Mouse (Mus musculus) urinary bladder, adult 2 months (tissue): Measurements from ENCODE around the gene Tenm3. TPM values are rescaled to one million over a fixed set of nuclear protein-coding genes. Genes with fewer than 3 reads are reported as not detected.

Experiments used
- DNase-seq: peaks from one replicate; pipeline ENCODE4 v3.0.0; 2022; ENCODE audit warnings: low spot score
- polyA plus RNA-seq: library from polyadenylated mRNA; depleted of rRNA; stranded (reverse); fragments of >200 nt; gene quantifications from 2 replicates; pipeline ENCODE4 v1.2.3, GENCODE M21; 2012

Gene Tenm3
- polyA plus RNA-seq, 1 experiment: 7.7 TPM

- DNase-seq: no peak
These were observed 568.7 kb downstream of the Tenm3 start for GRCm38 (mm10) chr8:48275066-48275465.

GRCm38 (mm10) chr8:48274566-48274965 is 569.2 kb downstream of the Tenm3 start:
- no peak for DNase-seq

- DNase-seq: no peak
These were observed 575.1 kb downstream of the Tenm3 start for GRCm38 (mm10) chr8:48268638-48269037.

GRCm38 (mm10) chr8:48260265-48260664 is 583.5 kb downstream of the Tenm3 start:
- DNase-seq: no peak

- DNase-seq: no peak
These were observed 583.9 kb downstream of the Tenm3 start for GRCm38 (mm10) chr8:48259832-48260231.

GRCm38 (mm10) chr8:48243876-48244275 is 599.9 kb downstream of the Tenm3 start:
- DNase-seq: no peak

- no peak for DNase-seq
These were observed 602.7 kb downstream of the Tenm3 start for GRCm38 (mm10) chr8:48240917-48241531.

GRCm38 (mm10) chr8:48236968-48237367 is 606.8 kb downstream of the Tenm3 start:
- DNase-seq: no peak

GRCm38 (mm10) chr8:48232927-48233326 is 610.8 kb downstream of the Tenm3 start:
- DNase-seq: no peak

- no peak for DNase-seq
These were observed 611.9 kb downstream of the Tenm3 start for GRCm38 (mm10) chr8:48231882-48232281.

- no peak for DNase-seq
These were observed 612.4 kb downstream of the Tenm3 start for GRCm38 (mm10) chr8:48231389-48231788.

- no peak for DNase-seq
These were observed 615.1 kb downstream of the Tenm3 start for GRCm38 (mm10) chr8:48228676-48229075.

GRCm38 (mm10) chr8:48224753-48225152 is 619.0 kb downstream of the Tenm3 start:
- DNase-seq: no peak

- peak; percentile 80 for DNase-seq
These were observed 621.4 kb downstream of the Tenm3 start for GRCm38 (mm10) chr8:48222429-48222769.

GRCm38 (mm10) chr8:48221724-48222428 is 621.9 kb downstream of the Tenm3 start:
- DNase-seq: no peak

GRCm38 (mm10) chr8:48221304-48221703 is 622.4 kb downstream of the Tenm3 start:
- no peak for DNase-seq

- DNase-seq: no peak
These were observed 623.1 kb downstream of the Tenm3 start for GRCm38 (mm10) chr8:48220529-48221181.

- DNase-seq: no peak
These were observed 628.7 kb downstream of the Tenm3 start for GRCm38 (mm10) chr8:48215071-48215501.

GRCm38 (mm10) chr8:48214386-48214785 is 629.4 kb downstream of the Tenm3 start:
- no peak for DNase-seq

- no peak for DNase-seq
These were observed 631.8 kb downstream of the Tenm3 start for GRCm38 (mm10) chr8:48211931-48212330.

GRCm38 (mm10) chr8:48207567-48207966 is 636.2 kb downstream of the Tenm3 start:
- no peak for DNase-seq

GRCm38 (mm10) chr8:48206922-48207321 is 636.8 kb downstream of the Tenm3 start:
- DNase-seq: no peak

GRCm38 (mm10) chr8:48204838-48205345 is 638.9 kb downstream of the Tenm3 start:
- DNase-seq: no peak
